Mouse (Mus musculus) myocyte (in vitro differentiated cells): ENCODE results near the gene Tmco5. TPM values are rescaled to one million over a fixed set of nuclear protein-coding genes. Genes with fewer than 3 reads are reported as not detected.
A peak's percentile ranks its signal among the peaks of the same experiment; 100 is the strongest.

Experiments used
- H3K27me3 ChIP-seq: one replicate; pipeline ENCODE4 v1.6.1; 2011; ENCODE audit not compliant: control insufficient read depth, insufficient read depth, insufficient read length
- H3K36me3 ChIP-seq: one replicate; pipeline ENCODE4 v1.6.1; 2011; ENCODE audit not compliant: control insufficient read depth, insufficient read depth
- H3K4me2 ChIP-seq: one replicate; pipeline ENCODE4 v1.6.1; 2011; ENCODE audit warnings: low read depth, control low read depth
- H3K4me3 ChIP-seq: one replicate; pipeline ENCODE4 v1.5.1; 2011; ENCODE audit warnings: mild to moderate bottlenecking, control low read depth, moderate library complexity
- H3K79me2 ChIP-seq: one replicate; pipeline ENCODE4 v1.6.1; 2011; ENCODE audit not compliant: control insufficient read depth, insufficient read depth
- H3ac ChIP-seq: one replicate; pipeline ENCODE4 v1.6.1; 2011; ENCODE audit not compliant: control insufficient read depth, insufficient read length
- CEBPB ChIP-seq: IDR thresholded peaks from 2 replicates; pipeline ENCODE4 v1.6.1; 2011; ENCODE audit warnings: mild to moderate bottlenecking, moderate library complexity; ENCODE audit not compliant: poor library complexity, insufficient read depth, severe bottlenecking
- E2F4 ChIP-seq: IDR thresholded peaks from one replicate; pipeline ENCODE4 v1.6.1; 2011; ENCODE audit warnings: mild to moderate bottlenecking, control low read depth, moderate library complexity; ENCODE audit not compliant: insufficient read depth
- MAX ChIP-seq: IDR thresholded peaks from one replicate; pipeline ENCODE4 v1.6.1; 2011; ENCODE audit warnings: low read depth, mild to moderate bottlenecking, control low read depth
- MYOD1 ChIP-seq, 3 experiments: IDR thresholded peaks; one replicate each; pipeline ENCODE4 v1.6.1; 2011; ENCODE audit warnings: control low read depth in 2 of 3, low read depth in 2 of 3, mild to moderate bottlenecking in 2 of 3, moderate library complexity in 1 of 3; ENCODE audit not compliant: insufficient read length in 2 of 3, control insufficient read depth in 1 of 3
- MYOG ChIP-seq, 3 experiments: IDR thresholded peaks; one replicate each; pipeline ENCODE4 v1.6.1; 2011; ENCODE audit warnings: control low read depth in 2 of 3, low read depth in 2 of 3, mild to moderate bottlenecking in 2 of 3; ENCODE audit not compliant: insufficient read length in 2 of 3, control insufficient read depth in 1 of 3, insufficient read depth in 1 of 3
- POLR2A ChIP-seq: IDR thresholded peaks from one replicate; pipeline ENCODE4 v1.6.1; 2011; ENCODE audit warnings: low read depth, mild to moderate bottlenecking, control low read depth, moderate library complexity; ENCODE audit not compliant: insufficient read length
- POLR2AphosphoS2 ChIP-seq: IDR thresholded peaks from one replicate; pipeline ENCODE4 v1.6.1; 2011; ENCODE audit warnings: low read depth, control low read depth; ENCODE audit not compliant: insufficient read length
- REST ChIP-seq: IDR thresholded peaks from one replicate; pipeline ENCODE4 v1.6.1; 2011; ENCODE audit warnings: mild to moderate bottlenecking, control low read depth, moderate library complexity; ENCODE audit not compliant: insufficient read depth, insufficient read length
- SRF ChIP-seq: IDR thresholded peaks from one replicate; pipeline ENCODE4 v1.6.1; 2011; ENCODE audit warnings: low read depth; ENCODE audit not compliant: control insufficient read depth, insufficient read length
- TCF12 ChIP-seq: IDR thresholded peaks from one replicate; pipeline ENCODE4 v1.6.1; 2011; ENCODE audit warnings: mild to moderate bottlenecking, control low read depth; ENCODE audit not compliant: poor library complexity, insufficient read depth, severe bottlenecking
- TCF3 ChIP-seq: IDR thresholded peaks from one replicate; pipeline ENCODE4 v1.6.1; 2011; ENCODE audit warnings: low read depth, control low read depth; ENCODE audit not compliant: insufficient read length
- USF1 ChIP-seq: IDR thresholded peaks from one replicate; pipeline ENCODE4 v1.6.1; 2011; ENCODE audit warnings: low read depth, mild to moderate bottlenecking, control low read depth, moderate library complexity
- polyA plus RNA-seq: library from polyadenylated mRNA; unstranded; fragments of >200 nt; fragmentation: generic; extraction: Trizol; gene quantifications from one replicate; pipeline ENCODE4 v1.2.1, GENCODE M21; 2012; ENCODE audit warnings: missing spikeins

Gene Tmco5
- polyA plus RNA-seq, 1 experiment, result not detected

DNA sequence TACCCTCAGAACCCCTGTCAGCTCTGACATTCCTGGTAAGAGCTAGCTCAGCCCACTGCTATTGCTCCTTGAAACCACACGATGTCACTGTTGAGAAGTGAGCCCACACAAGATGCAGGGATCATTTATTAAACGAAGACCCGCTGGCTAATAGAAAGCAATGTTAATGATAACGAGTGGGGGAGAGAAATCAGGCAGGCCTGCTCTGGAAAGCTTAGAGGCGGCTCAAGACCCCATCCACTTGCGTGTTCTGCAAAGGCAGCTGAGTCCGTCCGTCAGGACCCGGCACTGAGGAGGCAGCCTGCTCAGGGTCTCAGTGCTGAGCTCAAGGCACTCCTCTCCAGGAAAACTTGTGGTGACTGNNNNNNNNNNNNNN is 15.5 kb downstream of the Tmco5 start:
- H3K4me3 ChIP-seq, result no peak overlapping the region
- no peaks in the 10 kb centered on the region for H3K27me3 ChIP-seq
- no peaks in the 10 kb centered on the region for H3K79me2 ChIP-seq
- no peaks in the 10 kb centered on the region for H3K36me3 ChIP-seq
- peak overlapping the region; percentile 66 for H3K4me2 ChIP-seq
- H3ac ChIP-seq, result no peak overlapping the region
- TF ChIP-seq MAX (no peak), REST (no peak), CEBPB (no peak), POLR2A (no peak), TCF12 (no peak), SRF (no peak), E2F4 (no peak), TCF3 (no peak), POLR2AphosphoS2 (no peak), MYOD1 (IDR thresholded peaks at IDR 0.05; ENCODE audit: control insufficient read depth in 1 of 3, insufficient read length in 2 of 3, low read depth in 2 of 3) (no peak), MYOG (IDR thresholded peaks at IDR 0.05; ENCODE audit: control insufficient read depth in 1 of 3, insufficient read depth in 1 of 3, insufficient read length in 2 of 3, low read depth in 2 of 3) (no peak), USF1 (no peak)

DNA sequence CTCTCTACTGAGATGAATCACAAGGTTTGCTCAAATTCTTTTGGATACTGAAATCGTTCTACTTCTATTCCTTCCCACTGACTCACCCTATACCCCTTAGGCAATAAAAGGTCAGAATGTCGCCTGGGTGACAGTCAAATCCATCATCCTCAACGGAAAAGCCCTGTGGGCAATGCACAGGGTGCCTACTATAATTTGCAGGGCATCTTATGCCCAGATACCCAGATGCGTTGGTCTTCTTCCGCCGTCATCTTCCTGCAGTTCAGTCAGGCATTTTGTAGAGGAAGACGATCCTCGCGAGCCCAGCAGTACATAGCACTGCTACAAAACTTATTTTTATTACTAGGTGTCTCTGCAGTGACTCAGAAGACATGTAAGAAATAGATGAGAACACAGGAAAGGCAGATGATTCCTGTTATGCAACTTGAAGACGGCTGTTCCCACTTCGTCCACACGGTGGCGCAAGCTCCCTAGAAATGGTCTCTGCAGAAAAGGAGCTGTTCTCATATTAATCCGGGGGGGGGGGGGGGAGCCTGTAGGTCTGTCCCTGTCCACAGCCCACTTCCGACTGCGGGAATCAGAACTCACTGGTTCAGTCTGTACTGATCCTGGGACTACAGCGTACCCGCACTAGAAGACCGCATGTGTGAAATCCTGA is 21.3 kb downstream of the Tmco5 start:
- no peak for TF ChIP-seq MYOG (IDR thresholded peaks at IDR 0.05; ENCODE audit: control insufficient read depth in 1 of 3, insufficient read depth in 1 of 3, insufficient read length in 2 of 3, low read depth in 2 of 3)
- TF ChIP-seq TCF12, result no peak
- no peak for TF ChIP-seq CEBPB
- Histone ChIP-seq H3K4me3 (no peak overlapping the region), H3K27me3 (no peaks in the 10 kb centered on the region), H3K36me3 (no peaks in the 10 kb centered on the region), H3ac (no peak overlapping the region), H3K79me2 (no peaks in the 10 kb centered on the region), H3K4me2 (peak overlapping the region; percentile 83)

- no peaks in the 10 kb centered on the region for H3K27me3 ChIP-seq
- H3K79me2 ChIP-seq, result no peaks in the 10 kb centered on the region
- no peak overlapping the region for H3ac ChIP-seq
- no peak overlapping the region for H3K4me3 ChIP-seq
- peak overlapping the region; percentile 83 for H3K4me2 ChIP-seq
- no peaks in the 10 kb centered on the region for H3K36me3 ChIP-seq
- no peak for TF ChIP-seq MYOG (IDR thresholded peaks at IDR 0.05; ENCODE audit: control insufficient read depth in 1 of 3, insufficient read depth in 1 of 3, insufficient read length in 2 of 3, low read depth in 2 of 3)
- TF ChIP-seq TCF12, result no peak
- TF ChIP-seq POLR2A, result no peak
- TF ChIP-seq REST, result no peak
- no peak for TF ChIP-seq TCF3
- no peak for TF ChIP-seq SRF
- TF ChIP-seq CEBPB, result no peak
Measured at GRCm38 (mm10) chr2:116900273-116900843, 21.9 kb downstream of the Tmco5 start.

GRCm38 (mm10) chr2:116908268-116908667 is 29.8 kb downstream of the Tmco5 start:
- TF ChIP-seq E2F4 (no peak), TCF3 (peak; percentile 32), MAX (no peak), MYOG (IDR thresholded peaks at IDR 0.05; ENCODE audit: control insufficient read depth in 1 of 3, insufficient read depth in 1 of 3, insufficient read length in 2 of 3, low read depth in 2 of 3) (peak in 2 of 3 experiments; percentile 22 to 76), MYOD1 (IDR thresholded peaks at IDR 0.05; ENCODE audit: control insufficient read depth in 1 of 3, insufficient read length in 2 of 3, low read depth in 2 of 3) (peak in 2 of 3 experiments; percentile 44 to 67)

DNA sequence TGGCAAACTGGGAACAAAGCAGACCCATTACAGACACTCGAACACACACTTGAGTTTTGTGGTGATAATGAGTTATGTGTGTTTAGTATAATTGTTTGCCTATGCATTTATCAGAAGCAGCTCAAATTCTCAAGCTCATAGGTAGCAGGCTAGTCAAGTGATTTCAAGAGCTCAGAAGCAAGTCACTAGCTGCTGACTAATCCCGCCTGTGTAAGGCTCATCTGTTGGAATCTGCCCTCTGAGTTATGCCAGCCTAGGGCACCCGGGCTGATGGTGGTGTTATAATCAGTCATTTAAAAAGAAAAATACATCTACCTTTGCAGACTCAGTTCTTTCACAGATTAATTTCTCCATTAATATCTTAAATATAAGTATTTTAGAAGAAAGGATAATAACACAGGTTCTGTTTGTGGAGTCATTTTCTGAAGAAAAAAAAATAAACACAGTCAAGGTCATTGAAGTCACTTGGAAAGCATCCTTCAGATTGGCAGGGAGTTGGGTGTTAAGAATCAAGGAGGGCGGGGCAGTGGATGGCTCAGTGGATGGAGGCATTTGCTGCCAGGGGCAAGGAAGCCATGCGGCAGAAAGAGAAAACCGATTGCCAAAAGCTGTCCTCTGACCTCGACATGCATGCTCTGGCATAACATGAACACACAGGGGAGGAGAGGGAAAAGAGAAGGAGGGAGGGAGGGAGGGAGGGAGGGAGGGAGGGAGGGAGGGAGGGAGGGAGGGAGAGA is 34.0 kb downstream of the Tmco5 start:
- no peak overlapping the region for H3K4me3 ChIP-seq
- no peaks in the 10 kb centered on the region for H3K27me3 ChIP-seq
- no peak for TF ChIP-seq MYOD1 (IDR thresholded peaks at IDR 0.05; ENCODE audit: control insufficient read depth in 1 of 3, insufficient read length in 2 of 3, low read depth in 2 of 3)
- no peak for TF ChIP-seq REST
- no peak for TF ChIP-seq USF1
- TF ChIP-seq POLR2A, result no peak
- TF ChIP-seq POLR2AphosphoS2, result no peak
- TF ChIP-seq TCF12, result no peak
- TF ChIP-seq MAX, result no peak
- TF ChIP-seq MYOG (IDR thresholded peaks at IDR 0.05; ENCODE audit: control insufficient read depth in 1 of 3, insufficient read depth in 1 of 3, insufficient read length in 2 of 3, low read depth in 2 of 3), result no peak
- TF ChIP-seq TCF3, result no peak
- no peak overlapping the region for H3K4me2 ChIP-seq
- no peaks in the 10 kb centered on the region for H3K36me3 ChIP-seq
- H3K79me2 ChIP-seq, result no peaks in the 10 kb centered on the region
- H3ac ChIP-seq, result no peak overlapping the region

More at GRCm38 (mm10) chr2:116908268-116908667, 29.8 kb downstream of the Tmco5 start:
- Histone ChIP-seq H3K79me2 (no peaks in the 10 kb centered on the region), H3K4me2 (no peak overlapping the region), H3K36me3 (no peaks in the 10 kb centered on the region), H3K4me3 (no peak overlapping the region), H3K27me3 (no peaks in the 10 kb centered on the region), H3ac (no peak overlapping the region)
